Mouse (Mus musculus) leukemia stem cell, adult 10-12 weeks (primary cell): Measurements from ENCODE around the gene Il11ra1. TPM values are rescaled to one million over a fixed set of nuclear protein-coding genes. Genes with fewer than 3 reads are reported as not detected.

Experiments
- polyA plus RNA-seq: library from polyadenylated mRNA; stranded (reverse); fragments of >175 nt; gene quantifications from 2 replicates; pipeline ENCODE4 v1.2.3, GENCODE M21; 2012; ENCODE audit warnings: low replicate concordance

Il11ra1 gene
- polyA plus RNA-seq, result 3.5 and 11.0 TPM in 2 replicates

DNA sequence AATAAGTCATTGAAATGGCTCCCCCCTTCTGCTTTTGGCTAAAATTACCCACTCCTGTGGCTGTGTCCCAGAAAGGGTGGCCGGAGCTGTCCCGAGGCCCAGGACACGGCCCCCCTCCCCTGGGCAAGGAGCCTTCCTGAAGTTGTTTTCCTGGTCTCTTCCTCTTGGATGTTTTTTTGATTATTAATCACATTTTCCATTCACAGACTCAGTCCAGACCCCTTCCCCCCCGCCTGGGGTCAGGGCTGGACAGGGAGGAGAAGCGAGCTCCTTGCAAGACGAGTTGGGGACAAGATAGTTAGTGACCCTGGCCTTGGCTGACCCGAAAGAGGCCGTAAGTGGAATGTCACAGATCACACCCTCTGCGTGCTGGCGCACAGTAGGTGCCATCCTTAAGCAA is at the start of gene Il11ra1:
Gene Il11ra1 (plus strand): TSS at position 207 of the 400 bp plus-strand sequence.

DNA sequence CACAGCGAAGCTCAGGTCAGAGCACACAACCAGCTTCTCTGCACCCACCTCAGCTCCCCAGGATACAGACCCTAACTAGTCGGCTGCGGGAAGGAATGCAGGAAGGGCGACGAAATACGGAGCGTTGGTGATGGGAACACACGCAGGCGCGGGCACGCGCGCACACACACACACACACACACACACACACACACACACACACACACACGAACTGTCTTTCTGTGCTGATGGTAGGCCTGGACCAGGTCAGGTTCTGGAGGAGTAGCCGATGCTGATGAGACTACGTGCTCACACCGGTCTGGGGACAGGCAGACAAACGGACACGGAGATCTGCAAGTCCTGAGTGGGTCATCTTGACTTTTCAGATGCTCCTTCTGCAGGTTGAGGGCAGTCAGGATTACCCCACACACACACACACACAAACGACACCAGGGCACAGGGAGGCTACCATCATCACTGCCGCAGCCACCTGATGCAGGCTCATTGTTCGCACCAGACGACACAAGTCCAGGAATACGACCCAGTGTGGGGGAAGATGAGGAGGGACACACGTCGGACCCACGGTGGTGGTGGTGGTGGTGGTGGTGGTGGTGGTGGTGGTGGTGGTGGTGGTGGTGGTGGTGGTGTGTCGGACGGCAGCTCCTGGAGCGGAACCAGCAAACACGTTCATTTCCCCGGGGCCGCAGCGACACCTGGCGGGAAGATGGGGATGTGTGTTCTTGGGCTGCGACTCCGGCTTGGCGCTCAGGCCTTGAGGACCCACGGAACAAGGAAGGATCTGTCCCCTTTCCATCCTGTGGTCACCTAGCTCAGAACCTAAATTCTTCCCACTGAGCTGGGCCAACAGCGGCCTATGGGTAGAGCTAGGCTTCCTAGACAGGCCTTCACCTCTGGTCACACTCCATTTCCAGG is 2.6 kb upstream of the Il11ra1 start, which contains the start of gene Cntfr:
Gene Cntfr (minus strand): TSS at position 160 of the 912 bp plus-strand sequence.

DNA sequence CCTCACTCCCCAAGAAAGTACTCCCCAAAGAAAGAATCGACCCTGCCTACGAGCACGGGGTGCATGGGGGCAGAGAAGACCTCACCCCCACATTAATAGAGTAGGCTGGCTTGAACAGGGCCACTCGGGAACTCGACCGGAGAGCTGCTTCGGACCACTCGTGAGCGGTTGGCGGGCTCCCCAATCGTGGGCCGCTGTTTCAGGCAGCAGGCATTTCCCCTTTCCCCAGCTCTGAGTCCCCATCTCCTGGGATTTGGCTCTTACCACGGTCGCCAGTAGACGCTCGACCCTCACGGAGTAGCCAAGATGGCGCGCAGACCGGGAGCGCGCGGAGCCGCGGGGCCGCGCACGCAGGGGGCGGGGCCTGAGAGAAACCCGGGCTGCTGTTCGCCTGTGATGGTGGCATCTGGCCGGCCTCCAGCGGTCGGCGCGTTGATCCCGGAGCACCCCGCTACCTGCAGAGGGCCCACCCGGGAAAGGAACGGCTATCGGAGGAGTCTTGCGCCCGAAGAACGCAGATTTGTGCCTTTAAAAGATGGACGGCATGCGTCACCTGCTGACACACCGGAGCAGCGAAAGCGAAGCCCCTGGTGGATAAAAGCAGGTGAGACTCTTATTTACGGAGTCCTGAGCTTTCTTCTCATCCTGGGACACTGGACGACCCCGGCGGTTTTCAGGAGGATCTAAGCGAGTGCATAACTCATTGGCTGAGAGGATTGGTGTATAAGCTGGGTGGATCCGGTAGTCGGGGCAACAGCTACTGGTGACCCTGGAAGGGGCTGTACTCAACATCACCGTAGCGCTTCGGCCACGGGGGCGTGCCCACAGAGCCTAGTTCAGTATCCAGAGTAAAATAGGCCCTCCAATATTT is 13.6 kb downstream of the Il11ra1 start, which contains the start of gene Rpp25l:
Gene Rpp25l (minus strand): TSS at position 338 of the 871 bp plus-strand sequence.

DNA sequence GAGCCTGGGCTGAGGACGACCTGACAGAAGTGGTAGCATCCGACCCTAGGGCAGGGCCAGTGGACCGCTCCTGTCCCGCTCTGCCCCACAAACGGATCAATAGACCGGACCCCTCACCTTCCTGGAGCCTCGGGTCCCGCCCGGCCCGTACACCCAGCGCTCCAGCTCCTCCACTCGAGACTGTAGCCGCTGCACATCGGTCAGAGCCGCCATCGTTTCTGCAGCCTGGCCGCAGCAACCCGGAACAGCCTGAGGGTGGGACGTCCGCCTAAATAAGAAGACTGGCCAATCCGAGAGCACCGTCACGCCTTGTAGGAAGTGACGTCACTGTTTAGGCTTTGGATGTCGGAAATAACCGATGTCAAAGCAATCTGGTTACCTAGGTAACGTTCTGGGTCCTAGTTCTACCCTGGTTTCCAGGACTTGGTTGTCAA is 23.1 kb downstream of the Il11ra1 start, which contains the start of gene Dctn3:
Gene Dctn3 (minus strand): TSS at position 253 of the 434 bp plus-strand sequence.

DNA sequence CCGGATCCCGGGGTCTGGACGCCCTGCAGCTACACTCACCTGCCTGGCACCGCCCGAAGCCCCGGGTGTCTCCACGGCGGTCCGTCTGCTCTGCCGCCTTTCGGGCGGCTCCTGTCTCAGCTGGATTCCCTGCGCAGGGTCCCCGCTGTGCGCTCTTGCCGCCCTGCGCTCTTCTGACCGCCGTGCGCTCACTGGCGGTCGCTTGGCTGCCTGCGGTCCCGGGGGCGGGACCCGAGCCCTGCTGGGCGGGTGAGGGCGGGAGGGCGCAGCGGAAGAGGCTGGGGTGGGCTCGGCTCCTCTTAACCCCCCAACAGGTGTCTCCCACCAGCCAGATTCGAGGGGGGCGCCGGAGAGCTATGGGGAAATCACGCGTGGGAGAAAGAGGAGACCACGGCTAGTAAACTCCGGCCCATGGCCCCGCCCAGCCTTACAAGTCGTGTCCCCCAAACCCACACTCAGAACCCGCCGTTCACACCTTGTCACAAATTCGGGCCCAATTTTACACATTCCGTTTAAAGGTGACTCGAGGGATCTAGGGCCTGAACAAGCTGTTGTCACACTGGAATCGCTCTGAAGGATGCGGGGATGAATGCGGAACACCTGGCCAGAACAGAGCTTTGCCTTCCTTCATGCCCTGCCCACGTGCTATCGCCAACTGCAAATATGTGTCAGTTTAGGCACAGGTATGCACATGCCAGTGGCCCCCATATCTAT is 31.4 kb downstream of the Il11ra1 start, which contains the start of gene Arid3c:
Gene Arid3c (minus strand): TSS at position 91 of the 714 bp plus-strand sequence.

DNA sequence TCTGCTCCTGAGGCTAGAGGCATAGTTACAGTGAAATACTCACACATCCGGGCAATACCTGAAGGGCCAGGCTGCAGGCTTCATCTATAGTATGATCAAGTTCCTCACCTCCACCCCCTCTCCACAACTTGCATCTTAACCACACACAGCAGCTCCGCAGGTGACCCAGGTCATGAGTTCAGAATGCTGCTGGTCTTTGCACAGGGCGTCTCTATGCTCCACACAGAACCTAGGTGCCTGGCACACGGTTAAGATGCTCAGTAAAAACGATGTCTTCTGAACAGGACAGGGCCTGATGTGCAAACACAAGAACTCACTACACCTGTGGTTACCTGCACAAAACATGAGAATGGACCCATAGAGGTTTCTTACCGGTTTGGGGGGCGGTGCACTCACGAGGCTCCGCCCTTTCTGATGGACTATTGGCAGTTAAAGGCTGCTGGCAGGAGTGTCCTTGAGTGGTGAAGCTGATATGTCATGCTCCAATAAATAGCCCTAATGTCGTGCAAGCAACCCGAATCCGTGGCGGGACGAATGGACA is 55.1 kb downstream of the Il11ra1 start, which contains the start of gene Galt:
Gene Galt (plus strand): TSS at position 432 of the 541 bp plus-strand sequence.

DNA sequence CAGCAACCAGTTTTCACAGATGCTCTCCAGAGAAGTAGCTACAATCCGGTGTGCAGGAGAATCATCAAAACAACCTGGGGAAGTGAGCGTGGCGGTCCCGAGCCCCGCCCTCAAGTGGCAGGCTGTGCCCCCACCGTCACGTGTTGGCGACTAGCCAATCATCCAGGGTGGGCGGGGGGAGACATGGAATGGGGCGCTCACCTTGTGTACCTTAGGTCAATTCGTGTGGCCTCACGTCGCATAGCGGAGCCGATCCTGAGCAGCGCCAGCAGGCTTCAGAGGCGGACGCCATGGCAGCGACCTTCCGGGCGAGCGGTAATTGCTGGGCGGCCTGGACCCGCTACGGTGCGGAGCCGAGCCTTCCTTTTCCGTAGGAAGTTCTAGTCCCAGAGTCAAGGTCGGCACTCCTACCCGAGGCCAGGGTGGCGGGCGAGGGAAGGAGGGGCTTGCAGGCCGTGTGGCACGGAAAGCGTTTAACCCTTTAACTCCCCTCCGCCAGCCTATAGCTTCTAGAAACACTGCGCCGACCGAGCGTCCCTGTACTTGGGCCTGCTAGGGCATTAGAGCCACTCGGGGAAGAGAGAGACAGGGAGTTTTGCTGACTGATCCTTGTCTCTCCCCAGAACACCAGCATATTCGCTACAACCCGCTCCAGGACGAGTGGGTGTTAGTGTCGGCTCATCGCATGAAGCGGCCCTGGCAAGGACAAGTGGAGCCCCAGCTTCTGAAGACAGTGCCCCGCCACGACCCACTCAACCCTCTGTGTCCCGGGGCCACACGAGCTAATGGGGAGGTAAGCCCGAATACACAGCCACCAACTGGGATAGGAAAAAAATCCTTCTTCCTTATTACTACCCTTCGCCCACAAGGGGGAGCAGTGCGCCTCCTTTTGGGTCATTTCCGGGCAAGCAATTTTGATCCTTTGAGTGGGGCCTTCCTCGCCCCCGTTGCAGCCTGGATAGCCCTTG is 55.8 kb downstream of the Il11ra1 start, which contains the start of gene Sigmar1:
Gene Sigmar1 (minus strand): TSS at position 820 of the 968 bp plus-strand sequence.

DNA sequence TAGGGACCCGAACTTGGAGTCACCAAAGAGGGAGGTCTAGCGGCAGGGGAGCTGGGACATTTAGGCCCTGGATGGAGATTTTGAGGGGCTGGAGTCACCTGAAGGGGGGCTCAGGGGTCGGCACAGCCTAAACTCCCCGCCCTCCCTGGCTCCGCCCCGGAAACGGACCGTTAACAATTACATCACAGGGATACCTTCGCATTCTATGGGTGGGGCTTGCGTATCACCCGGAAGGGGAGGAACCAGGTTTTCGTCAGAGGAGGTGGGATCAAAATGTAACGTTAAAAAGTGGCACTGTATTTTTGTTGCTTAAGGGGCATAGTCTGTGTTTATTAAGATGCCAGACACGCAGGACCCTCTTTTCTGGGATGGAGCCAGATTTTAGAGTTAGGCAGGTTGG is 74.2 kb downstream of the Il11ra1 start, which contains the start of gene Ccl27a:
Gene Ccl27a (minus strand): TSS at position 246 of the 400 bp plus-strand sequence.

Other genes with a start within 250 kb of the Il11ra1 start
- 2.5 and 6.9 TPM in 2 replicates for gene Kif24, start 235.1 kb upstream of the Il11ra1 start, polyA plus RNA-seq
- 8.1 TPM in 1 of 2 replicates, not detected in the other for gene Nudt2, start 234.8 kb upstream of the Il11ra1 start, polyA plus RNA-seq
- 0.07 and 0.09 TPM in 2 replicates for gene AI464131, start 196.9 kb upstream of the Il11ra1 start, polyA plus RNA-seq
- gene 1110017D15Rik, start 182.7 kb upstream of the Il11ra1 start, polyA plus RNA-seq, result not detected in 2 replicates
- 13.1 and 23.3 TPM in 2 replicates for gene Fam219a, start 130.5 kb upstream of the Il11ra1 start, polyA plus RNA-seq
- gene Dnaic1, start 130.2 kb upstream of the Il11ra1 start, polyA plus RNA-seq, result not detected in 2 replicates
- 0.56 and 1.2 TPM in 2 replicates for gene Enho, start 59.7 kb upstream of the Il11ra1 start, polyA plus RNA-seq
- gene Cntfr, start 2.9 kb upstream of the Il11ra1 start, polyA plus RNA-seq, result 1.5 and 3.0 TPM in 2 replicates
- gene Rpp25l, start 13.5 kb downstream of the Il11ra1 start, polyA plus RNA-seq, result 83.7 and 109 TPM in 2 replicates
- gene Dctn3, start 23.2 kb downstream of the Il11ra1 start, polyA plus RNA-seq, result 55.0 and 127 TPM in 2 replicates
- gene Arid3c, start 31.2 kb downstream of the Il11ra1 start, polyA plus RNA-seq, result not detected in 2 replicates
- 8.2 and 24.0 TPM in 2 replicates for gene Galt, start 55.2 kb downstream of the Il11ra1 start, polyA plus RNA-seq
- 29.1 and 58.6 TPM in 2 replicates for gene Sigmar1, start 56.2 kb downstream of the Il11ra1 start, polyA plus RNA-seq
- 0.52 and 0.55 TPM in 2 replicates for gene Ccl27a, start 74.3 kb downstream of the Il11ra1 start, polyA plus RNA-seq
- not detected in 2 replicates for gene Gm21541, start 203.6 kb downstream of the Il11ra1 start, polyA plus RNA-seq
- 4.4 and 8.5 TPM in 2 replicates for gene Gm20878, start 241.6 kb downstream of the Il11ra1 start, polyA plus RNA-seq